8 mouse cellular contexts compared by ENCODE assay signal in the genomic region with DNA sequence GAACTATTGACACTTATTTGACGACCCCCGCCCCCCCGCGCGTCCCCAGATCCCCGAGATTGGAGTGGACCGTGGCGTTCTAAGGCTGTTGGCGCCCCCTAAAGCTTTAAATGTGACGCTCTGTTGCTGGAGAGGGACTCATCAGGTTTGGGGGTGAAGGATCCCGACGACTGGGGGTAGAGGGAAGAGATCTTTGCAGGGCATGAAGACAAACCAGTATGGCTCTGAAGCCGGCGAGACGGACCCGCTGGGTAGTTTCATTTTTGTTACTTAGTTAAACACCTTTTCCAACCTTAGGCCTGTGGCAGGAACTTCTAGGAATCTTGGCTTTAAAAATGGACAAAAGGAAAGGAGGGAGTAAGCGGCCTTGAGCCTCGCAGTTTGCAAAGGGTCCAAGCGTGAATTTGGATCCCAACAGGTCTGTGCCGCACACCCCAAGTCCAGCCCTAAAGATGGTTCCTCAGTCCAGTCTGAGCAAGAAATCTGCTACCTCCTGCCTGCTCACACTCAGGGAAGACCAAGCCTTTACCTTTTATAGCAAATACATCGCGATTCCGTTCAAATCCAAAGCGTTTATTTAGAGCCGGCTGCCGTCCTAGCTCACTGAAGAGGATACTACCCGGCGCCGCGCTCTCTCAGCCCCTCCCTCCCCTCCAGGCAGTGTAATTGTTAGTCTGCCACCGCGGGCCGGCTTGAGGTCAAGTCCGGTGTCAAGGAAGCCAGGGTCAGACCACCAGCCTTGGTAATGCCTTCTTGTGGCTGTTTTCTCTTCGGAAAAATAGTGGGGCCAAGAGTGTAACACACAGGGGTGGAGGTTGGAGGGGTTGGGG. TPM values are rescaled to one million over a fixed set of nuclear protein-coding genes. Genes with fewer than 3 reads are reported as not detected.
DNase-seq lines count a peak whose midpoint lies in the region; ATAC-seq lines count a peak whose summit lies in the region.

No protein-coding gene starts in this region.

- H3K4me2 ChIP-seq in heart, embryonic 16.5 days (ENCODE audit: low read depth, low read length), result peak overlapping the region; percentile 97

- WGBS in heart, embryonic 16.5 days, result under 1% methylated on average over 35 of the region's 35 CpGs

- ATAC-seq in heart, embryonic 16.5 days (replicated peaks; ENCODE audit: extremely low read depth, insufficient read depth, low FRiP score), result peak; percentile 38; the same call in 1 of the 2 replicates

- H3K4me3 ChIP-seq in brown adipose tissue, adult 24 weeks (ENCODE audit: insufficient read depth, low read depth, low read length), result peak overlapping the region; percentile 85
- peak overlapping the region; percentile 75 for H3K4me3 ChIP-seq in heart, embryonic 16.5 days (ENCODE audit: low read length)

- H3K9me3 ChIP-seq in heart, embryonic 16.5 days (replicated peaks; ENCODE audit: control insufficient read depth, low read length), result no peaks in the 10 kb centered on the region

- H3K4me1 ChIP-seq in brown adipose tissue, adult 24 weeks (ENCODE audit: control insufficient read depth, insufficient read depth, insufficient read length, low read length), result peaks cover 3% of the 10 kb centered on the region; the same call in 1 of the 2 replicates
- H3K4me1 ChIP-seq in heart, embryonic 16.5 days (ENCODE audit: control insufficient read depth, insufficient read depth, low read length), result peaks cover 9% of the 10 kb centered on the region

- DNase-seq in left cerebral cortex, postnatal 10 days (ENCODE audit: extremely low spot score in 1 of 2, low spot score in 2 of 2), result peak; percentile 7 to 53
- no peak for DNase-seq in left cerebral cortex, adult 8-10 months (ENCODE audit: low spot score in 2 of 2)
- peak; percentile 73 to 80 for DNase-seq in kidney, postnatal 36 days
- peak; percentile 49 for DNase-seq in mesoderm, embryonic 11.5 days (ENCODE audit: low read depth, low spot score)
- DNase-seq in yolk sac, embryonic 10.5 days (ENCODE audit: low spot score), result peak; percentile 53
- no peak for DNase-seq in spleen, postnatal 36 days (ENCODE audit: low spot score in 2 of 2)

- peak overlapping the region; percentile 75 for H3K9ac ChIP-seq in heart, embryonic 16.5 days (ENCODE audit: low read length)

- H3K27me3 ChIP-seq in heart, embryonic 16.5 days (ENCODE audit: control insufficient read depth, insufficient read depth, low read length), result peaks cover 11% of the 10 kb centered on the region

- no peaks in the 10 kb centered on the region for H3K36me3 ChIP-seq in heart, embryonic 16.5 days (ENCODE audit: control insufficient read depth, insufficient read depth)

- intact Hi-C loops in left cerebral cortex, postnatal 10 days (cut with DNase I), result loop anchor here (5.0 kb wide), 1 partner anchor 55 kb away; no protein-coding TSS in a partner anchor

- H3K27ac ChIP-seq in brown adipose tissue, adult 24 weeks (replicated peaks; ENCODE audit: low read depth, low read length), result peak overlapping the region; percentile 76
- peak overlapping the region; percentile 53 for H3K27ac ChIP-seq in heart, embryonic 16.5 days (ENCODE audit: low read length)

RNA-seq across cellular contexts. Expression of gene Eva1a, which starts 1.7 kb away (rescaled TPM):
- total RNA-seq in left cerebral cortex, postnatal 10 days (2021), result 1 to 10 TPM; 6.8 to 9.0 TPM
- 10 to 100 TPM; 10.2 to 13.8 (median 13.0) TPM for total RNA-seq in left cerebral cortex, adult 8-10 months (2022)
- 0.83 and 2.1 TPM in 2 replicates for polyA plus RNA-seq in brown adipose tissue, adult 24 weeks (2012; ENCODE audit: insufficient read depth, insufficient read length, missing spikeins)
- polyA plus RNA-seq in heart, embryonic 16.5 days (2015; fragmentation: Nextera tagmentation; extraction: Ambion mirVana), result 5.8 and 7.5 TPM in 2 replicates

Comparison
In these comparisons a context has a peak if more than half of its experiments do, and no peak if none do; other contexts are left out.
1. DNase-seq: peak in left cerebral cortex, postnatal 10 days (2 of 2), kidney, postnatal 36 days (2 of 2), mesoderm, embryonic 11.5 days (single experiment) and yolk sac, embryonic 10.5 days (single experiment); none in left cerebral cortex, adult 8-10 months (0 of 2) and spleen, postnatal 36 days (0 of 2).